Mouse (Mus musculus): ENCODE measurements around the gene Cfap298.

GRCm38 (mm10) chr16:90953147-90953546 lies 18.2 kb upstream of the Cfap298 start:
- TF ChIP-seq CTCF (IDR thresholded peaks at IDR 0.05; ENCODE audit: control insufficient read depth, insufficient read depth, insufficient replicate concordance, low read depth, low read length) (no peak), POLR2A (IDR thresholded peaks at IDR 0.05; ENCODE audit: control insufficient read depth, low read depth, low read length) (no peak)
